Mouse (Mus musculus): ENCODE data around the gene Sall4.

DNA sequence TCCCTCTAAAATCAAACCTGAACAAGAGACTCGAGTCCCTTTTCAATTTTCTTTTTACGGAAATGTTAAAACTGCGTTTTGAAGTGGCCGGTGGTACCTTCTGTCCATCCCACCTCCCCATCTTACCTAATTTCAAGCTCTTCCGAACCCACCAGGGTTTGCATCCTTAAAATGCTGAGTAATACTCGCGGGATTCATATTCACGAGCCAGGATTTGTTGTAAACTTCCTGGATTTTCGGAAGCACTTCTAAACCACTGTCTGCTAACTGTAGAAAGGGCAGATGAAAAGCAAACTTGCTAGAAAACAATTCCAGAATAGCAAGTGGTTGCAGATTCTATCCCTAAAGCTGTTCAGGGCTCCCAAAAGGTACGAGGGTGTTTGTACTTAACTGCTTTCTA, at the start of gene Sall4:
- TF ChIP-seq CTCF (IDR thresholded peaks at IDR 0.05) (no peak), EP300 (IDR thresholded peaks at IDR 0.05) (no peak)
